Mouse (Mus musculus): ENCODE results near the gene Rab8a. TPM values are rescaled to one million over a fixed set of nuclear protein-coding genes. Genes with fewer than 3 reads are reported as not detected.

The Rab8a gene
- total RNA-seq, 2 experiments from 2014 or later = 47.8 to 194 TPM

- ATAC-seq (replicated peaks; ENCODE audit: low FRiP score, poor library complexity, severe bottlenecking) = no peak
Measured at GRCm38 (mm10) chr8:72145511-72145910, 15.5 kb upstream of the Rab8a start.

- ATAC-seq (replicated peaks; ENCODE audit: low FRiP score, poor library complexity, severe bottlenecking) = no peak
Measured at GRCm38 (mm10) chr8:72146056-72146455, 14.9 kb upstream of the Rab8a start.

- ATAC-seq (replicated peaks; ENCODE audit: low FRiP score, poor library complexity, severe bottlenecking) = no peak
Measured at GRCm38 (mm10) chr8:72146556-72146955, 14.4 kb upstream of the Rab8a start.

- no peak for ATAC-seq (replicated peaks; ENCODE audit: low FRiP score, poor library complexity, severe bottlenecking)
Measured at GRCm38 (mm10) chr8:72147266-72147665, 13.7 kb upstream of the Rab8a start.

GRCm38 (mm10) chr8:72149056-72149455, 11.9 kb upstream of the Rab8a start:
- ATAC-seq (replicated peaks; ENCODE audit: low FRiP score, poor library complexity, severe bottlenecking) = no peak

GRCm38 (mm10) chr8:72151418-72152078, 9.5 kb upstream of the Rab8a start:
- ATAC-seq (replicated peaks; ENCODE audit: low FRiP score, poor library complexity, severe bottlenecking) = no peak

GRCm38 (mm10) chr8:72153382-72153781, 7.6 kb upstream of the Rab8a start:
- no peak for ATAC-seq (replicated peaks; ENCODE audit: low FRiP score, poor library complexity, severe bottlenecking)

GRCm38 (mm10) chr8:72158096-72158495, 2.9 kb upstream of the Rab8a start:
- no peak for ATAC-seq (replicated peaks; ENCODE audit: low FRiP score, poor library complexity, severe bottlenecking)

- ATAC-seq (replicated peaks; ENCODE audit: low FRiP score, poor library complexity, severe bottlenecking) = no peak
Measured at GRCm38 (mm10) chr8:72158726-72159125, 2.3 kb upstream of the Rab8a start.

- no peak for ATAC-seq (replicated peaks; ENCODE audit: low FRiP score, poor library complexity, severe bottlenecking)
Measured at GRCm38 (mm10) chr8:72160007-72160406, 993 bp upstream of the Rab8a start.

GRCm38 (mm10) chr8:72162821-72163220, 1.8 kb downstream of the Rab8a start:
- ATAC-seq (replicated peaks; ENCODE audit: low FRiP score, poor library complexity, severe bottlenecking) = no peak

- ATAC-seq (replicated peaks; ENCODE audit: low FRiP score, poor library complexity, severe bottlenecking) = no peak
Measured at GRCm38 (mm10) chr8:72169098-72169668, 8.2 kb downstream of the Rab8a start.

GRCm38 (mm10) chr8:72169681-72170249, 8.8 kb downstream of the Rab8a start:
- no peak for ATAC-seq (replicated peaks; ENCODE audit: low FRiP score, poor library complexity, severe bottlenecking)

GRCm38 (mm10) chr8:72177346-72177925, 16.4 kb downstream of the Rab8a start:
- ATAC-seq (replicated peaks; ENCODE audit: low FRiP score, poor library complexity, severe bottlenecking) = 0 out of 2 replicates have a peak, but pooled peaks have one; percentile 50

- no peak for ATAC-seq (replicated peaks; ENCODE audit: low FRiP score, poor library complexity, severe bottlenecking)
Measured at GRCm38 (mm10) chr8:72183554-72184202, 22.7 kb downstream of the Rab8a start.

GRCm38 (mm10) chr8:72187793-72188331, 26.9 kb downstream of the Rab8a start:
- ATAC-seq (replicated peaks; ENCODE audit: low FRiP score, poor library complexity, severe bottlenecking) = no peak

- ATAC-seq (replicated peaks; ENCODE audit: low FRiP score, poor library complexity, severe bottlenecking) = peak; percentile 92
Measured at GRCm38 (mm10) chr8:72189417-72190214, 28.6 kb downstream of the Rab8a start, which contains the start of gene Hsh2d. TSS of gene Hsh2d (plus strand) at chr8:72189638.

GRCm38 (mm10) chr8:72190215-72190539, 29.2 kb downstream of the Rab8a start:
- 0 out of 2 replicates have a peak, but pooled peaks have one; percentile 20 for ATAC-seq (replicated peaks; ENCODE audit: low FRiP score, poor library complexity, severe bottlenecking)

- no peak for ATAC-seq (replicated peaks; ENCODE audit: low FRiP score, poor library complexity, severe bottlenecking)
Measured at GRCm38 (mm10) chr8:72192065-72192464, 31.1 kb downstream of the Rab8a start.

Measured in erythroid progenitor cell, adult 5-6 weeks (primary cell).